Mouse (Mus musculus) liver, embryonic 12.5 days (tissue): ENCODE data around the gene Rnasek. TPM values are rescaled to one million over a fixed set of nuclear protein-coding genes. Genes with fewer than 3 reads are reported as not detected.

ENCODE experiments used
- ATAC-seq: fragments of 200-750 bp; cut with Nextera tagmentation; 2 replicates; pipeline ENCODE4 v1.8.0; 2017; ENCODE audit warnings: moderate number of reproducible peaks, mild to moderate bottlenecking, moderate library complexity
- H3K27ac ChIP-seq: fragments of 300-500 bp; sonication (generic); 2 replicates; pipeline ENCODE4 v1.5.1; 2016; ENCODE audit warnings: mild to moderate bottlenecking
- H3K27me3 ChIP-seq: fragments of 300-500 bp; sonication (generic); replicated peaks from 2 replicates; pipeline ENCODE4 v1.6.1; 2016; ENCODE audit warnings: mild to moderate bottlenecking, moderate library complexity
- H3K36me3 ChIP-seq: fragments of 300-500 bp; sonication (generic); 2 replicates; pipeline ENCODE4 v1.6.1; 2016; ENCODE audit warnings: mild to moderate bottlenecking, moderate library complexity
- H3K4me1 ChIP-seq: fragments of 300-500 bp; sonication (generic); 2 replicates; pipeline ENCODE4 v1.6.1; 2016
- H3K4me2 ChIP-seq: fragments of 300-500 bp; sonication (generic); 2 replicates; pipeline ENCODE4 v1.6.1; 2016; ENCODE audit warnings: mild to moderate bottlenecking, moderate library complexity
- H3K4me3 ChIP-seq: fragments of 300-500 bp; sonication (generic); 2 replicates; pipeline ENCODE4 v1.5.1; 2016; ENCODE audit warnings: mild to moderate bottlenecking, moderate library complexity
- H3K9ac ChIP-seq: fragments of 300-500 bp; sonication (generic); 2 replicates; pipeline ENCODE4 v1.6.1; 2016; ENCODE audit warnings: mild to moderate bottlenecking, moderate library complexity
- H3K9me3 ChIP-seq: fragments of 300-500 bp; sonication (generic); replicated peaks from 2 replicates; pipeline ENCODE4 v1.6.1; 2016; ENCODE audit warnings: mild to moderate bottlenecking, moderate library complexity
- WGBS: fragments of 180-500 bp; shearing (Covaris S2); methylation state at CpG from one replicate; pipeline ENCODE4 v1.1.7; 2016; ENCODE audit not compliant: insufficient replicate concordance; 5-methylcytosine and 5-hydroxymethylcytosine counted together
- polyA plus RNA-seq: library from polyadenylated mRNA; unstranded; fragments of >200 nt; fragmentation: Nextera tagmentation; extraction: Ambion mirVana; gene quantifications from 2 replicates; pipeline ENCODE4 v1.2.1, GENCODE M21; 2016

Gene Rnasek
- 159 and 173 TPM in 2 replicates for polyA plus RNA-seq

- Histone ChIP-seq H3K9ac (peak within 1 kb of the TSS; percentile 95), H3K9me3 (no peaks in the 10 kb centered on the region), H3K4me2 (peak within 1 kb of the TSS; percentile 87), H3K36me3 (peaks cover 15% of the 10 kb centered on the region), H3K4me1 (peaks cover 42% of the 10 kb centered on the region), H3K4me3 (peak within 1 kb of the TSS; percentile 98), H3K27ac (peak within 1 kb of the TSS; percentile 96), H3K27me3 (peaks cover 7% of the 10 kb centered on the region; the same call in 1 of the 2 replicates)
- WGBS: under 1% methylated on average over 30 of the region's 35 CpGs
- ATAC-seq: peak; percentile 16; the same call in 1 of the 2 replicates
These were observed at the start of gene Rnasek, which contains the start of gene Gm21988 for GRCm38 (mm10) chr11:70239541-70240279. Gene Rnasek, minus strand, starts transcription at chr11:70239842. Gene Gm21988, minus strand, starts transcription at chr11:70239830.

GRCm38 (mm10) chr11:70289236-70289635 is 49.6 kb upstream of the Rnasek start:
- no peaks in the 10 kb centered on the region; the same call in 1 of the 2 replicates for H3K27me3 ChIP-seq
- H3K9ac ChIP-seq: no peak overlapping the region
- WGBS: 43% methylated on average over 6 of the region's 6 CpGs
- H3K27ac ChIP-seq: no peak overlapping the region
- H3K4me1 ChIP-seq: no peaks in the 10 kb centered on the region
- no peaks in the 10 kb centered on the region for H3K36me3 ChIP-seq
- H3K4me3 ChIP-seq: no peak overlapping the region
- H3K9me3 ChIP-seq: no peaks in the 10 kb centered on the region
- no peak overlapping the region for H3K4me2 ChIP-seq
- ATAC-seq: no peak

GRCm38 (mm10) chr11:70288102-70288501 is 48.5 kb upstream of the Rnasek start:
- Histone ChIP-seq H3K27ac (no peak overlapping the region), H3K4me3 (no peak overlapping the region), H3K4me1 (no peaks in the 10 kb centered on the region), H3K9ac (no peak overlapping the region), H3K27me3 (peaks cover under 1% of the 10 kb centered on the region; the same call in 1 of the 2 replicates), H3K9me3 (no peaks in the 10 kb centered on the region), H3K36me3 (no peaks in the 10 kb centered on the region), H3K4me2 (no peak overlapping the region)
- ATAC-seq: no peak
- WGBS: 79% methylated on average over 10 of the region's 10 CpGs

GRCm38 (mm10) chr11:70285686-70286085 is 46.0 kb upstream of the Rnasek start:
- peaks cover 4% of the 10 kb centered on the region; the same call in 1 of the 2 replicates for H3K27me3 ChIP-seq
- H3K36me3 ChIP-seq: no peaks in the 10 kb centered on the region
- 58% methylated on average over 5 of the region's 5 CpGs for WGBS
- H3K9me3 ChIP-seq: no peaks in the 10 kb centered on the region
- ATAC-seq: no peak
- no peaks in the 10 kb centered on the region for H3K4me1 ChIP-seq
- H3K4me2 ChIP-seq: no peak overlapping the region
- no peak overlapping the region for H3K9ac ChIP-seq
- no peak overlapping the region for H3K4me3 ChIP-seq
- no peak overlapping the region for H3K27ac ChIP-seq

- ATAC-seq: no peak
- peaks cover 4% of the 10 kb centered on the region; the same call in 1 of the 2 replicates for H3K27me3 ChIP-seq
- H3K4me1 ChIP-seq: no peaks in the 10 kb centered on the region
- H3K4me2 ChIP-seq: no peak overlapping the region
- no peak overlapping the region for H3K4me3 ChIP-seq
- no peak overlapping the region for H3K9ac ChIP-seq
- H3K27ac ChIP-seq: no peak overlapping the region
- no peaks in the 10 kb centered on the region for H3K9me3 ChIP-seq
- H3K36me3 ChIP-seq: no peaks in the 10 kb centered on the region
- 72% methylated on average over 3 of the region's 3 CpGs for WGBS
These were observed 45.1 kb upstream of the Rnasek start for GRCm38 (mm10) chr11:70284757-70285156.

- no peak overlapping the region for H3K9ac ChIP-seq
- no peak overlapping the region for H3K4me2 ChIP-seq
- 68% methylated on average over 4 of the region's 4 CpGs for WGBS
- no peaks in the 10 kb centered on the region for H3K4me1 ChIP-seq
- ATAC-seq: no peak
- no peak overlapping the region for H3K27ac ChIP-seq
- no peaks in the 10 kb centered on the region for H3K9me3 ChIP-seq
- H3K36me3 ChIP-seq: no peaks in the 10 kb centered on the region
- no peak overlapping the region for H3K4me3 ChIP-seq
- H3K27me3 ChIP-seq: 0 out of 2 replicates have a peak, but pooled peaks cover 4% of the 10 kb centered on the region
These were observed 44.0 kb upstream of the Rnasek start for GRCm38 (mm10) chr11:70283666-70284065.

- H3K27me3 ChIP-seq: 0 out of 2 replicates have a peak, but pooled peaks cover 4% of the 10 kb centered on the region
- WGBS: 53% methylated on average over 3 of the region's 3 CpGs
- no peak for ATAC-seq
These were observed 40.8 kb upstream of the Rnasek start for GRCm38 (mm10) chr11:70280441-70280840.

GRCm38 (mm10) chr11:70278961-70279360 is 39.3 kb upstream of the Rnasek start:
- WGBS: 77% methylated on average over 3 of the region's 3 CpGs
- Histone ChIP-seq H3K27ac (no peak overlapping the region), H3K27me3 (0 out of 2 replicates have a peak, but pooled peaks cover 4% of the 10 kb centered on the region), H3K4me3 (no peak overlapping the region), H3K9me3 (no peaks in the 10 kb centered on the region), H3K4me2 (no peak overlapping the region), H3K9ac (no peak overlapping the region), H3K4me1 (no peaks in the 10 kb centered on the region), H3K36me3 (no peaks in the 10 kb centered on the region)
- no peak for ATAC-seq

More at GRCm38 (mm10) chr11:70280441-70280840, 40.8 kb upstream of the Rnasek start:
- H3K4me2 ChIP-seq: no peak overlapping the region
- no peaks in the 10 kb centered on the region for H3K36me3 ChIP-seq
- no peak overlapping the region for H3K27ac ChIP-seq
- H3K4me1 ChIP-seq: no peaks in the 10 kb centered on the region
- no peak overlapping the region for H3K4me3 ChIP-seq
- H3K9me3 ChIP-seq: no peaks in the 10 kb centered on the region
- H3K9ac ChIP-seq: no peak overlapping the region

- no peak overlapping the region for H3K4me2 ChIP-seq
These were observed 32.0 kb upstream of the Rnasek start for GRCm38 (mm10) chr11:70271641-70272040.

GRCm38 (mm10) chr11:70266405-70266804 is 26.8 kb upstream of the Rnasek start:
- H3K4me2 ChIP-seq: no peak overlapping the region
- H3K9me3 ChIP-seq: no peaks in the 10 kb centered on the region
- H3K27ac ChIP-seq: no peak overlapping the region
- H3K36me3 ChIP-seq: no peaks in the 10 kb centered on the region
- no peak overlapping the region for H3K9ac ChIP-seq
- H3K4me1 ChIP-seq: no peaks in the 10 kb centered on the region
- H3K27me3 ChIP-seq: no peaks in the 10 kb centered on the region
- no peak for ATAC-seq
- no peak overlapping the region for H3K4me3 ChIP-seq
- WGBS: 80% methylated on average over 1 of the region's 1 CpGs

More at GRCm38 (mm10) chr11:70271641-70272040, 32.0 kb upstream of the Rnasek start:
- Histone ChIP-seq H3K4me1 (no peaks in the 10 kb centered on the region), H3K9ac (no peak overlapping the region), H3K9me3 (no peaks in the 10 kb centered on the region), H3K27me3 (no peaks in the 10 kb centered on the region), H3K4me3 (no peak overlapping the region), H3K36me3 (no peaks in the 10 kb centered on the region), H3K27ac (no peak overlapping the region)
- 72% methylated on average over 7 of the region's 7 CpGs for WGBS
- no peak for ATAC-seq

- WGBS: 62% methylated on average over 4 of the region's 4 CpGs
- H3K27me3 ChIP-seq: no peaks in the 10 kb centered on the region
- H3K4me3 ChIP-seq: no peak overlapping the region
- H3K4me1 ChIP-seq: no peaks in the 10 kb centered on the region
- H3K9me3 ChIP-seq: no peaks in the 10 kb centered on the region
- no peak overlapping the region for H3K27ac ChIP-seq
- H3K9ac ChIP-seq: no peak overlapping the region
- H3K4me2 ChIP-seq: no peak overlapping the region
- no peaks in the 10 kb centered on the region for H3K36me3 ChIP-seq
- no peak for ATAC-seq
These were observed 26.2 kb upstream of the Rnasek start for GRCm38 (mm10) chr11:70265819-70266218.

- no peak for ATAC-seq
- Histone ChIP-seq H3K4me1 (no peaks in the 10 kb centered on the region), H3K27me3 (no peaks in the 10 kb centered on the region), H3K36me3 (no peaks in the 10 kb centered on the region), H3K9me3 (no peaks in the 10 kb centered on the region), H3K9ac (no peak overlapping the region), H3K4me2 (no peak overlapping the region), H3K4me3 (no peak overlapping the region), H3K27ac (no peak overlapping the region)
- 25% methylated on average over 3 of the region's 3 CpGs for WGBS
These were observed 25.6 kb upstream of the Rnasek start for GRCm38 (mm10) chr11:70265252-70265651.
